Mouse (Mus musculus) colon, adult 2 months (tissue): ENCODE results near the gene 1700018F24Rik. TPM values are rescaled to one million over a fixed set of nuclear protein-coding genes. Genes with fewer than 3 reads are reported as not detected.

ENCODE experiments used
- polyA plus RNA-seq: library from polyadenylated mRNA; depleted of rRNA; stranded (reverse); fragments of >200 nt; gene quantifications from 2 replicates; pipeline ENCODE4 v1.2.3, GENCODE M21; 2012; rRNA removed

1700018F24Rik gene
- not detected in 2 replicates for polyA plus RNA-seq

GRCm38 (mm10) chr5:145042690-145043089 is at the start of gene 1700018F24Rik:
TSS of gene 1700018F24Rik (plus strand) at chr5:145042990.

GRCm38 (mm10) chr5:145032391-145032790 is 10.4 kb upstream of the 1700018F24Rik start, which contains the start of gene Gm4871:
TSS of gene Gm4871 (minus strand) at chr5:145032754.

DNA sequence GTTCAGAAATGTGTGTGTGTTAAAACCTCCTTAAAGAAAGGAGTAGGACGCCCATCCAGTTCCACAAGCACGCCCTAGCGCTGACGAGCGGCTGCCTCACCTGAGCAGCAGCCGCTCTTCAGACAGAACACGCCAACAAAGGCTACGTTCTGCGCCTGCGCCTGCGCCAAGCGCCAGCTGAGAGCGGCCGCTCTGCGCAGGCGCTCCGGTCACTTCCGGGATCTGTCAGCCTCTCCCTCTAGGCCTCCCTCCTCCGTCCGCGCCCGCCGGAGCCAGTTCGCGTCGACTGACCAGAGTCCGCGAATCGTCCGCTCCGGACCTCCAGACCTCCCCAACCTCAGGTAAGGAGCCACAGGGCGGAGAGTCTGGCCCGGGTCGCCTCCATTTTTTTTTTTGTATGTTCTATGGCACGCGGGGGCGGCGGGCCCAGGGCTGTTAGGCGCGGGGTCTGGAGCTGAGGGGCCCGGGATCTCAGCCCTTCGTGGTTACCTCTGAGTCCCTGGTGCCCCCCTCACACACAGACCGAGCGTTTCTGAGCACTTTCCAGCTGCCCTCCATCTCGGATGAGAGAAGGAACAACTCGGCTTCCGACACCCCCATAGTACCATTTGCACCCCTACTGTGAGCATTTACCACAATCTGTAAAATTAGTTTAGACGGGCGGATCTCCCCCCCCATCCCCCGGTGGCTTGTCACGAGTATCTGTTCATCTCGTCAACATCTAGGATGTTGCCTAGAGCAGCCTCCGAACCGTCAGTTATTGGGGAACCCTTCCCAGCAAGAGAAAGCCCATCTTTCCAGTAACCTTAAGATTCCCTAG is 41.1 kb downstream of the 1700018F24Rik start, which contains the start of the genes Arpc1a and Kpna7:
Gene Arpc1a (plus strand): TSS at position 199 of the 820 bp plus-strand sequence.
Gene Kpna7 (minus strand): TSS at position 399 of the 820 bp plus-strand sequence.

Other genes with a start within 250 kb of the 1700018F24Rik start
- gene Smurf1, start 77.1 kb upstream of the 1700018F24Rik start, polyA plus RNA-seq = 20.6 and 23.6 TPM in 2 replicates
- gene Gm4871, start 10.2 kb upstream of the 1700018F24Rik start, polyA plus RNA-seq = not detected in 2 replicates
- 97.8 and 103 TPM in 2 replicates for gene Arpc1a, start 40.8 kb downstream of the 1700018F24Rik start, polyA plus RNA-seq
- not detected in 2 replicates for gene Kpna7, start 41.0 kb downstream of the 1700018F24Rik start, polyA plus RNA-seq
- gene Arpc1b, start 71.2 kb downstream of the 1700018F24Rik start, polyA plus RNA-seq = 959 and 1,102 TPM in 2 replicates
- 19.0 and 22.0 TPM in 2 replicates for gene Pdap1, start 97.2 kb downstream of the 1700018F24Rik start, polyA plus RNA-seq
- 35.8 and 40.5 TPM in 2 replicates for gene Bud31, start 97.4 kb downstream of the 1700018F24Rik start, polyA plus RNA-seq
- gene Ptcd1, start 124.1 kb downstream of the 1700018F24Rik start, polyA plus RNA-seq = 11.1 and 13.6 TPM in 2 replicates
- 24.1 and 24.8 TPM in 2 replicates for gene Cpsf4, start 124.2 kb downstream of the 1700018F24Rik start, polyA plus RNA-seq
- gene Atp5j2, start 149.1 kb downstream of the 1700018F24Rik start, polyA plus RNA-seq = 162 and 166 TPM in 2 replicates
- 2.6 and 2.8 TPM in 2 replicates for gene Zkscan14, start 158.9 kb downstream of the 1700018F24Rik start, polyA plus RNA-seq
- gene Zkscan5, start 161.6 kb downstream of the 1700018F24Rik start, polyA plus RNA-seq = 3.8 and 4.0 TPM in 2 replicates
- 7.7 and 9.9 TPM in 2 replicates for gene Zfp655, start 188.7 kb downstream of the 1700018F24Rik start, polyA plus RNA-seq
- 18.9 and 19.1 TPM in 2 replicates for gene Zscan25, start 237.5 kb downstream of the 1700018F24Rik start, polyA plus RNA-seq